Mouse (Mus musculus) gastrocnemius, adult 8-10 months (tissue): ENCODE measurements around the gene Cfap299. TPM values are rescaled to one million over a fixed set of nuclear protein-coding genes. Genes with fewer than 3 reads are reported as not detected.

Experiments
- DNase-seq, 2 experiments: peaks; one replicate each; pipeline ENCODE4 v3.0.0; 2022; ENCODE audit warnings: low spot score in 2 of 2
- total RNA-seq, 4 experiments: library from RNA; stranded (reverse); gene quantifications; 2 replicates each; pipeline ENCODE4 v1.2.4; 2022

The Cfap299 gene
- total RNA-seq, 4 experiments from 2014 or later = not detected

- no peak for DNase-seq
These were observed 284.4 kb downstream of the Cfap299 start for GRCm38 (mm10) chr5:98613511-98613910.

GRCm38 (mm10) chr5:98616902-98617301, 287.8 kb downstream of the Cfap299 start:
- no peak for DNase-seq

- no peak for DNase-seq
These were observed 288.3 kb downstream of the Cfap299 start for GRCm38 (mm10) chr5:98617416-98617815.

GRCm38 (mm10) chr5:98650345-98650744, 321.2 kb downstream of the Cfap299 start:
- no peak for DNase-seq

- DNase-seq = no peak
These were observed 321.9 kb downstream of the Cfap299 start for GRCm38 (mm10) chr5:98651049-98651448.

- no peak for DNase-seq
These were observed 359.1 kb downstream of the Cfap299 start for GRCm38 (mm10) chr5:98688254-98688653.

GRCm38 (mm10) chr5:98692070-98692469, 363.0 kb downstream of the Cfap299 start:
- DNase-seq = no peak

GRCm38 (mm10) chr5:98696336-98696735, 367.2 kb downstream of the Cfap299 start:
- DNase-seq = no peak

GRCm38 (mm10) chr5:98703963-98704362, 374.9 kb downstream of the Cfap299 start:
- no peak for DNase-seq

GRCm38 (mm10) chr5:98706597-98706996, 377.5 kb downstream of the Cfap299 start:
- no peak for DNase-seq

- no peak for DNase-seq
These were observed 386.3 kb downstream of the Cfap299 start for GRCm38 (mm10) chr5:98715392-98715791.

- DNase-seq = no peak
These were observed 403.3 kb downstream of the Cfap299 start for GRCm38 (mm10) chr5:98732157-98733009.

GRCm38 (mm10) chr5:98733010-98733399, 403.9 kb downstream of the Cfap299 start:
- no peak for DNase-seq

- DNase-seq = peak; percentile 5 to 20
These were observed 433.0 kb downstream of the Cfap299 start for GRCm38 (mm10) chr5:98761858-98762652.

- DNase-seq = no peak
These were observed 449.5 kb downstream of the Cfap299 start for GRCm38 (mm10) chr5:98778588-98778987.

GRCm38 (mm10) chr5:98782066-98782465, 453.0 kb downstream of the Cfap299 start:
- DNase-seq = no peak

- no peak for DNase-seq
These were observed 458.6 kb downstream of the Cfap299 start for GRCm38 (mm10) chr5:98787735-98788134.

GRCm38 (mm10) chr5:98788568-98788967, 459.5 kb downstream of the Cfap299 start:
- no peak for DNase-seq

GRCm38 (mm10) chr5:98790894-98791607, 461.9 kb downstream of the Cfap299 start:
- no peak for DNase-seq

GRCm38 (mm10) chr5:98801495-98801894, 472.4 kb downstream of the Cfap299 start:
- DNase-seq = no peak

- DNase-seq = no peak
These were observed 475.7 kb downstream of the Cfap299 start for GRCm38 (mm10) chr5:98804761-98805160.

GRCm38 (mm10) chr5:98806492-98806891, 477.4 kb downstream of the Cfap299 start:
- no peak for DNase-seq
